Mouse (Mus musculus): Measurements from ENCODE around the gene Pcyox1. TPM values are rescaled to one million over a fixed set of nuclear protein-coding genes. Genes with fewer than 3 reads are reported as not detected.
"Not testable (repeated sequence)": the region's sequence is repeated elsewhere in the genome, so short reads cannot be mapped to it uniquely, and the experiment has no call there.

Pcyox1 gene
- total RNA-seq, 2 experiments from 2014 or later, result 74.9 to 92.7 TPM

GRCm38 (mm10) chr6:86399995-86400394 is 3.0 kb upstream of the Pcyox1 start:
- intact Hi-C loops (cut with DNase I), result loop anchor here (5.0 kb wide), 1 partner anchor 258 kb away; no protein-coding TSS in a partner anchor
- DNase-seq, result no peak

DNA sequence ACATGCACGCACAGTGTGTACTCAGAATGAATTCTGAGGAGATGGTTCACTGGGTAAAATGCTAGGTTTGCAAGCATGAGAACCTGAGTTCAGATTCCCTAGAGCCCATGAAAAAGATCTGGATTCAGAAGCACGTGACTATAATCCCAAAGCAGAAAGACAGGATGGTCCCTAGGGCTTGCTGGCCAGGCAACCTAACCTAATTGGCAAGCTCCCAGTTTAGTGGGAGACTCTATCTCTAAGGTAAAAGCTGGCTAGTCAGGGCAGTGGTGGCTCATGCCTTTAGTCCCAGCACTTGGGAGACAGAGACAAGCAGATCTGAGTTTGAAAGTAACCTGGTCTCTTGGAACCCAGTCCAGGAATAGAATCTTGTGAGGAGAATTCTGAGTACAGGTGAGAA is 2.0 kb upstream of the Pcyox1 start:
- no peak for DNase-seq

GRCm38 (mm10) chr6:86397257-86397980 is 465 bp upstream of the Pcyox1 start:
- intact Hi-C loops (cut with DNase I), result no loop called here
- no peak for DNase-seq

More for the DNA sequence above, 2.0 kb upstream of the Pcyox1 start:
- intact Hi-C loops (cut with DNase I), result no loop called here

- intact Hi-C loops (cut with DNase I), result no loop called here
These were observed 985 bp downstream of the Pcyox1 start for GRCm38 (mm10) chr6:86395969-86396368.

GRCm38 (mm10) chr6:86395021-86395420 is 1.9 kb downstream of the Pcyox1 start:
- DNase-seq, result no peak
- intact Hi-C loops (cut with DNase I), result no loop called here

More at GRCm38 (mm10) chr6:86395969-86396368, 985 bp downstream of the Pcyox1 start:
- DNase-seq, result peak in 1 of 2 experiments; percentile 3

GRCm38 (mm10) chr6:86394078-86394720 is 2.8 kb downstream of the Pcyox1 start:
- intact Hi-C loops (cut with DNase I), result no loop called here
- DNase-seq, result no peak

GRCm38 (mm10) chr6:86393187-86393586 is 3.8 kb downstream of the Pcyox1 start:
- DNase-seq, result no peak
- intact Hi-C loops (cut with DNase I), result no loop called here

DNA sequence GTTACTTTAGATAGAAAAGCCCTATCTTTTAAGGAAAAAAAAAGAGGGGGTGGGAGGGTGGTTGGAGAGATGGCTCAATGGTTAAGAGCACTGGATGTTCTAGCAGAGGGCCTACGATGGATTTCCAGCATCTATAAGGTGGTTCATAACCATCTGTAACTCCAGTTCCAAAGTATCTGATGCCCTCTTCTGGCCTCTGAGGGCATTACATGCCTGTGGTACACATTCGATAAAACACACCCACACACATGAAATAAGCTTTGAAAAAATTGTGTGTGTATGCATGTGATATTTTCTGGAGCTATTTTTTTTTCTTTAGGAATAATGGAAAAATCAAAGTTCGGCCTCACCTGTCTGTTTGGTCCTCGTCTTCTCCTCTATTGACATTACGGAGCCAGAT is 5.6 kb downstream of the Pcyox1 start:
- intact Hi-C loops (cut with DNase I), result no loop called here
- DNase-seq, result no peak

DNA sequence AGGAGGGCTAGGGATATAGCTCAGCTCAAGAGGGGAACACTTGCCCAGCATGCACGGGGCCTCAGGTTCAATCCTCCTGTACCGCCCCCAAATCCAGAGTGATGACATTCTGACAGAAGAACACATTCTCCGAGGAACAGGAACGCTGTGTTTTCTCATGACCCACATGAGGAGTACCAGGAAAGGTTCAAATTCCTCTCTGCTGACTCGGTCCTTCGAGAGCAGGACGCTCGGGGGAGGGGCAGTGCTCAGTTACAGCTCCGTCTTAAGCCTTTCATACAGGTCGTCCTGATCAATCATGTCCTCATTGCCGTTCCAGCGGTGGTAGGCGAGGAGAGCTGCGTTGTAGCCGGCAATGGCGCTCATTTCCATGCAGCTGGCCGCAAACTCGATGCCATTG is 8.5 kb downstream of the Pcyox1 start:
- intact Hi-C loops (cut with DNase I), result no loop called here

DNA sequence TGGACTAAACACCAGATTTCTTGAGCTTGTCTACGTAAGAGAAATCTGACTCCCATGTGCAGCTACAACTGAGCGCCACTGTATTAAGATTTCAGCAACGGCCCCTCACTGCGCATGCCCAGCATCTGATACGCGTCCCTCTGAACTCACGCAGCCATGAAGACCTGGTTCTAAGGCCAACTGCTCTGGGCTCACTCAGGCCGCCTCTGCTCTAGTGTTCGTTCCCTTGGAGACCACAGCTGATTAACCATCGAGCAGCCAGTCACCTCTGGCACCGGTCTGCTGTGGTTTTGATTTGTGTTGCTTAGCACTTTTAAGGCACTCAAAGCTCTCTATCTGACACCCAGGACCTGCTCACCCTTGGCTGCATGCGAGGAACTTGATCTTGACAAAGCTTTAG is 9.6 kb downstream of the Pcyox1 start:
- DNase-seq, result no peak
- intact Hi-C loops (cut with DNase I), result no loop called here

More for the DNA sequence above, 8.5 kb downstream of the Pcyox1 start:
- DNase-seq, result no peak

GRCm38 (mm10) chr6:86385362-86386104 is 11.4 kb downstream of the Pcyox1 start:
- intact Hi-C loops (cut with DNase I), result no loop called here
- no peak for DNase-seq

DNA sequence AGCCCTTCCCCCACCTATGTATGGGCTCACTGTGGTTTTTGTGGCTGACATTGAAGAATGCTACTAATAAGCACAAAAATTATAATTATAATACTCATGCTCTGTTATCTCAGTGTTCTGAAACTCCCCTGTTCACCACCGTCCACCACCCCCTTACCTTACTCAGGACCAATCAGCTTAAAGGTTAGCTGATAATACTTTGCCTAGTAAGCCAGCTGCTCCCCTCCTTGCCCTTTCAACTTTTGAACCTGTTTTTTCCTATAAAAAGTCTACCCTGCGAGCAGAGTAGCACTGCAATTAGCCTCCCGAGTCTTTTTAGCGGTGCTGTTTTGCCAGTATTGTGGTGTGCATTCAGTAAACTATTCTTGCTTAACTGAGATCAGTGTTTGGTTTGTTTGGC is 12.3 kb downstream of the Pcyox1 start:
- DNase-seq, result no peak
- intact Hi-C loops (cut with DNase I), result no loop called here

DNA sequence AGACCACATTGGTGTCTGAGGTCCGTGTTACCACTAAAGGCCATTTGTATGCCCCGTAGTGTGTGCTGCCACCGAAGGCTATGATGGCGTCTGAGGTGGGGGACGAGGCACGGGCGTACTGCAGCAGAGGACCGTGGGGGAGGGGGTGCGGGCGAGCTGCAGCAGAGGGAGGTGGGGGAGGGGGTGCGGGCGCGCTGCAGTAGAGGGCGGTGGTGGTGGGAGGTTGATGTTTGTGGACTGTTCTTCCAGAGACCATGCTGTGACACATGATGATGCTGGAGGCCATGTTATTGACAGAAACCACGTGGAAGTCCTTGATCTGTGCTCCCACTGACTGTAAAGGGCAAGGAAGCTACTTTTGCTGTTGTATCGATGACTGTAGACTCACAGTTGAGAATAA is 13.6 kb downstream of the Pcyox1 start:
- intact Hi-C loops (cut with DNase I), result no loop called here
- no peak for DNase-seq

DNA sequence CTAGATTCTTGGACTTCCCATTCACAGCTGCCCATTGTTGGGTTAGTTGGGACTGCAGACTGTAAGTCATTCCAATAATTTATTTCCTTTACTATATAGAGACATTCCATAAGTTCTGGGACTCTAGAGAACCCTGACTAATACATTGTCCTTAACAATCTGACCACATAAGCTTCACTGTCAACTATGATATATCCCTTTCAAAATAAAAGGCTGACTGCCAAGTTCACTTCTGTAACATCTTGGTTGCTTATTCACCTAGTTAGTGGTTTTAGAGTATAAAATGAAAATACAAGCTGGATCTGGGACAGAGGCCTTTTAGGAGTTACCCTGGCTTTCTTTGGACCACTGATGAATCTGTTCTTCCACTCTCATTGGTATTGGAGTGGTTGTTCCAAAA is 14.4 kb downstream of the Pcyox1 start:
- DNase-seq, result no peak
- intact Hi-C loops (cut with DNase I), result no loop called here

DNA sequence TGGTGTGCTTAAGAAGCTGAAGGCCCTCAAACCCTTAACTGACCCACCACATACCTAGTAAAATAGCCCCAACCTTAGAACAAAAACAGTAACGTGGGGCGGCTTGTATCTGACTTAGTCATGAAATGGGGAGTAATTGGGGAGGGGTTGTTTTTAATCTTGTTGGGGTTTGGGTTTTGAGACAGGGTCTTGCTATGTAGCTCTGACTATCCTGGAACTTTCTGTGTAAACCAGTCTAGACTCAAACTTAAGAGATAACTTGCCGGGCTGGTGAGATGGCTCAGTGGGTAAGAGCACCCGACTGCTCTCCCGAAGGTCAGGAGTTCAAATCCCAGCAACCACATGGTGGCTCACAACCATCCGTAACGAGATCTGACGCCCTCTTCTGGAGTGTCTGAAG is 16.8 kb downstream of the Pcyox1 start:
- DNase-seq; intact Hi-C loops (cut with DNase I): not testable (repeated sequence)

DNA sequence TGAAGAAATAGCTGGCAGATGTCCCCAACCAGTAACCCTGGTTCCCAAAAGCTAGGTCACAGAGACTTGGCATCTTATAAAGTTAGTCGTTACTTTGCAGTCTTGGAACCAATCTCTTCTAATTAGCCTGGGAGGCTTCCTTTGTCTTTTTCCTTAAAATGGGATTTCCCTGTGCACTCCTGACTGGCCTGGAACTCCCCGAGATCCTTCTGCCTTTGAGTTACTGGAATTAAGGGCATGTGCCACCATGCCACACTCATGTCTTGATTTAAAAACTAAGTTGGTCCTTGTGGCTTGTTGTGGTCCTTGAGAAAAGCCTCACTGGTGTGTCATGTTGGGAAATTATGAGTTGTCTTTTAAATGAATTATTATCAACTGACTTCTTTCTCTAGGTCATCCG is 18.6 kb downstream of the Pcyox1 start:
- intact Hi-C loops (cut with DNase I), result no loop called here

GRCm38 (mm10) chr6:86373556-86373955 is 23.4 kb downstream of the Pcyox1 start:
- DNase-seq, result no peak
- intact Hi-C loops (cut with DNase I), result no loop called here

More for the DNA sequence above, 18.6 kb downstream of the Pcyox1 start:
- DNase-seq, result no peak

DNA sequence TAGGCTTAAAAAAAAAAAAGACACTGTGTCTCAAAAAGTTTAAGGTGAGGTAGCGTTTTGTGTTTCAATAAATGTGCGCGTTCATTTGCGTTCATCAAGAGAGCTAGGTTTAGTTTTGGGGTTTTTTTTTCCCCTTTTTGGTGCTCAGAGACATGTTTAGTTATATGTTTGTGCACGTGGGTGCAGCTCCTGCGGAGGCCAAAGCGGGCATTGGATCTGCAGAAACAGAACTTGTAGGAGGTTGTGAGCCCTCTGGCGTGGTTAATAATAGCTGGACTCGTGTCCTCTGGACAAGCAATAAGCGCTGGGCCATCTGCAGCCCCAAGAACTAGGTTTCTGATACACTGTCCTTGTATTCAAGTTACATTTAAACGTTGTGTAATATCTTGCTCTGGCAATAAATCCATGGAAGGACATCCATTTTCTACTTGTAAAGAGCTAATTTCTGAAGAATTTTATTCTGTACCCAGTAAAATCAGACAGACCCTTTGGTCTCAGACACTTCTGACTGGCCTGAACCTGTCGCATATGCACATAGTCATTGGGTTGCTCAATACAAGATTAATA is 24.9 kb downstream of the Pcyox1 start:
- intact Hi-C loops (cut with DNase I), result no loop called here
- no peak for DNase-seq

DNA sequence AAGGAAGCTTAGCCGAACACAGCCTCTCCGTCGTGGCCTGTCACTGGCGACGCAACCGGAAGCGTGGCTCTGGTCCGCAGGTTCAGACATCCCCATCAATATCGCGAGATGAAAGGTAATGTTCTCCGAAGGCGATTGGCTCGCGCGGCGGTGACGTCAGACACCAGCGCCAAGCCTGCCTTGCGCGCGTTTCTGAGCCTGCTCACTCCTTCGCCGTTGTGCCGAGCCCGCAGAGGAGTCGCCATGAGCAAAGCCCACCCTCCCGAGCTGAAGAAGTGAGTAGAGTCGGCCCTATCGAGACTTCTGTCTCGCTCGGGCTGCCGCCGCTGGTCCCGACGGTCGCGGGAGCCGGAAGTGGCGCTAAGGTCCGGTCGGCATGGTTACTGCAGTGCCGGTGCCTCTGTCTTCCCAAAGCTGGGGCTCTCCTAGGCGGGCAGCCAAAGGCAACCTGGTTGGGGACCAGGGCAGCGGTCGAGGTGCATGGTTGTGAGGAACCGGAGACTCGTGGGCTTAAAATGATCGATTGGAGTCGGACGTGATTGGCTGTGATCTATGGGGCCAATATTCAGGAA is 25.5 kb downstream of the Pcyox1 start:
- DNase-seq, result peak; percentile 95
- intact Hi-C loops (cut with DNase I), result no loop called here

- DNase-seq, result no peak
- intact Hi-C loops (cut with DNase I), result no loop called here
These were observed 26.1 kb downstream of the Pcyox1 start, which contains the start of gene Snrpg for GRCm38 (mm10) chr6:86370764-86371339. Gene Snrpg, plus strand, starts transcription at chr6:86371304.
